Mouse (Mus musculus) spleen, embryonic (tissue): Measurements from ENCODE around the gene Prr19.

Source experiments
- CTCF ChIA-PET: fragments of 350-600 bp; sonication (Branson Sonifier 250); formaldehyde crosslinking; loops from one replicate; lab custom pipeline; 2022; lab: Charles Lee

The Prr19 gene

DNA sequence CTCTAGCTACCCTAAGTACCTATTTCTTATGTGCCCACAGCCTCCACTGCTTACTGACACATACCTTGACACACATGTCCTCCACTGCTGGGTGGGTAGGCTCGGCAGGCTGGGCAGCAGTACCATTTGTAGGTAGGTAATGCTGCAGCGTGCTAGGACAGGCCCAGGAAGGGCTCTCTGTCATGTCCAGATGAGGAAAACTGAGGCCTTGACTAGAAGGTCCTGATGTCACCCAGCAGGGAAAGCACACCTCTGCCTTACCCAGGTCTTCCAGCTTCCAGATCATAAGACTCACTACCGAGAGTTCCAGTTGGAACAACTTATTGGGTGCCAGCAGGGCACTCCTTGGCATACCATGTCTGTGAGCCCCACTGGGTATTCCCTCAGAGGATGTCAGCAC lies 26.2 kb upstream of the Prr19 start:
- CTCF ChIA-PET, result interaction anchor here (0.6 kb wide), 1 partner anchor 70 kb away, joined by 3 read pairs; no protein-coding TSS in a partner anchor

DNA sequence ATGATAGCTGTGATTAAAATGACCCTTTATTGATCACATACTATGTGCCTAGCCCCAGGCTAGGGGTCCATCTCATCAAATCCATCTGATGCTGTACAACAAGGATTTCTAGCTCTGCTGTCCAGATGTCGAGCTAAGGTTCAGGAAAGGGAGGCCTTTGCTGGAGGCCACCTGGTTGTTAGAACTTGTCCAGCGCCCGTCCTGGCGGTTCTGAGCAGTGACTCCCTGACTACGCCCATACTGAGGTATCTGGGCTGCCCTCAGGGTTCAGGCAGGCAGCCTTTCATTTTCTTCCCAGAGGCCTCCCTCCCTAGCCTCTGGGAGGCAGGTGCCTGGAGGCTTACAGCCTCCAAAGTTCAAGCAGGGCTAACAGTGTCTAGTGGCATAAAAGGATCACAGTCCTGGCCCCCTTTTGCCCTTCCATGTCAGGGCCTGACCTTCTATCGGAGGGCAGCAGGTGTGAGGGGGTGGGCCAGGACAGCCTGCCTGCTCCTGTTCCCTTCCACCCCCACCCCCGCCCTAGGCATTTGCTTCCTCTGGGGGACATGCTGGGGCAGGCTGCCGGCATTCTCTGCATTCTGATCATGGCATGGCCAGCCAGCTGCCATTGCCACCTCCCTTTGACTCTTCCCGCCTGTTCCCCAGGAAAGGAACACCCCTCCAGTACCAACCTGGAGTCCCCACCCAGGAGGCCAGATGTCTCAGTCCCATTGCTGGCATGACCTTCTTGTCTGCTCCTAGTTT lies 25.5 kb upstream of the Prr19 start:
- CTCF ChIA-PET, result interaction anchor here (0.6 kb wide), 1 partner anchor 71 kb away, joined by 3 read pairs; no protein-coding TSS in a partner anchor

DNA sequence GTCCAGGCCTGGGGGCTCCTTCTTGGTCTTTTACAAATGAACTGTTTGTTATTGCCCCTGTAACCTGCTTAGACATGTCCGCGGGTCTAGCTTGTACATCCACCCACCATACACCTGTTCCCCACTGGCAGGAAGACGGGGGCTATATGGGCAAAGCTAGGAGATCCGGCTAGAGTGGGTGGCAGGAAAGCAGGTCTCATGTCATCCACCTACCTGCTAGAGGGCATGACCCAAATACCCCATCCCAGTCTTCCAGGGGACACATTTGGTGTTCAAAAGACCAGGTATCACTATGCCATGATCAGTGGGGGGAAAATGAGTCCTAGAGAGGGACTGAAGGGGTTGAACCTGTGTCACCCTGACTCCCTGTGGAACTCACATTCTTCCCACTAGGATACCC lies 23.8 kb upstream of the Prr19 start:
- CTCF ChIA-PET, result interaction anchor here (0.7 kb wide), 1 partner anchor 389 kb away, joined by 3 read pairs; no protein-coding TSS in a partner anchor

DNA sequence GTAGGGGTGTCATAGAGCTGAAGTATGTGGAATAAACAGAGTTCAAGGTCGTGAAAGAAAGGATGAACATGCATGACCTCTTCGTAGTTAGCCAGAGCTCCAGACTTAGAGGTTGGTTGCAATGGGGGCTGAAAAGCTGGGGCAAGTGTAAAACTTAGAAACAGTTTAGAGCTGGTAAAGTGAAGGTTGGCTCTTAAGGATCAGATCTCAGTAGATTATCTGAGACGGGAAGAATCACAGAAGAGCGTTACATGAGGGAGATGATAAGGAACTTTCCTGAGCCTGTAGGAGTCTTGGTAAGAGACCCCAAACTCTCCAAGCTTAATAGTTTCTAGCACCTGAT lies 23.2 kb upstream of the Prr19 start:
- CTCF ChIA-PET, result interaction anchor here (0.5 to 0.7 kb wide), 6 partner anchors 81 to 388 kb away, joined by 3 to 11 read pairs (median 4); no protein-coding TSS in a partner anchor

DNA sequence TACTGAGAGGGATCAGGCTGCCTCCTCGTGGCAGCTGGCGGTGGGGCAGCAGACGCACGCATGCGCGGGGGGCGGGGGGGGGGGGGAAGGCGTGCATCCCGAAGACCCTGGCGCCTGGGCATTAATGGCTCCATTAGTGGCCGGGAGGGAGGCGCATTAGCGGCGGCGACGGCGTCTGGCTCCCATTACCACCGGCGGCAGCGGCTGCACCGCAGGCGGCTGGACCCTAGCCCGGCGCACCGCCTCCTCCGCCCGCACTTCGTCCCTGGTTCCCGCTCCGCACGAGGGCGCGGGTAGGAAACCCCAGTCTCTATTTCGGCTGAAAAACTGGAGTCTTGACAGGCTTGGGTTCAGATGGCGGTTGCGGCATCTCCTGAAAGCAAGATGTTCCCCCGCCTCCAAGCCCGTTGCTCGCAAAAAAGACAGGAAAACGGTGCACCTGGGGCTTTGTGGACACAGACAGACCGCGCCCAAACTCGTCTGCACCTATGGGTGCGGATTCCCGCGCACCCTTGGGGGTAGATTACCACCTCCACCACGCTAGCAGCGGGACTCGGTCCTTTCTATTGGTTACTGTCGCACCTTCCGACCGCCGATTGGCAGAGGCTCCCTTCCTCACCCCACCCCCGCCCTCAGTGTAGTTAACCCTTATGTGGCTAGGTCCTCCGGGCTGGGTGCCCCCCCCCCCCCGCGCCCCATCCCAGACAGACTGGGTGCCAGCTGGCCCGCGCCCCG lies 22.7 kb upstream of the Prr19 start:
- CTCF ChIA-PET, result interaction anchor here (0.5 to 0.7 kb wide), 6 partner anchors 82 to 172 kb away, joined by 3 to 11 read pairs (median 6); no protein-coding TSS in a partner anchor

DNA sequence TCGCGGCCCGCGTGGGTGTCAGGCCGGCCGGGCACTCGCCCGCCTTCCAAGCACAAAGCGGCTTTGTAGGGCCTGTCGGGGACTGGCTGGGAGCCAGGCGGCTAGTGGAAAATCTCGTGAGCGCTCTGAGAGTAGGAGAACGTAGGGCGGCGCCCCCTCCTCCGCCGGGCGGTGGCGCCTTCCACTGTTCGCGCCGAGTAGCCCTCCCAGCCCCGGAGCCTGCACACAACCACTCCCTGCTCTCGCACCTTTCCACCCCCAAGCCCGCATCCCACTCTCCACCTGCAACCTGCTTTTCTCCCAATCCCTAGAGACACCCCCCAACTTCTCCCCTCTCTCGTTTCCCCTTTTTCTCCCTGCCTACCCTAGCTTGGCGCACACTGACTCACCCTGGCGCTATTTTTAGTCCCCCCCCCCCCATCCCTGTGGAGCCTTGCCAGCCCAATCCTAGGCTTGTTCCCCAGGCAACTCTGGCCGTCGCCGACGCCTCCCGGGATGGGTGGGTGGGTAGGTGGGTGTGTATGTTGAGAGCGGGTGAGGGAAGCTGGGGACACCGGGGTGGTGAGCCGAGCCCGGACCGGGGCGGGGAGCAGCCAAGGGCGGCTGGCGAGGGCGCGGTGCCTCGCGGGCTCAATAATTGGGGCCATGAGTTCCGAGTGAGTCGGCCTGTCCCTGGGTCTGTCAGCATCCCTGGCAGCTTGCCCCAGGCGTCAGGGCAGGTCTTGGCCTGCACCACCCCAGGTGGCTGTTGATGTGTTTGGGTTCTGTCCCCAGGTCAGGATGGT lies 21.9 kb upstream of the Prr19 start:
- CTCF ChIA-PET, result interaction anchor here (0.6 kb wide), 1 partner anchor 102 kb away, joined by 6 read pairs; no protein-coding TSS in a partner anchor

DNA sequence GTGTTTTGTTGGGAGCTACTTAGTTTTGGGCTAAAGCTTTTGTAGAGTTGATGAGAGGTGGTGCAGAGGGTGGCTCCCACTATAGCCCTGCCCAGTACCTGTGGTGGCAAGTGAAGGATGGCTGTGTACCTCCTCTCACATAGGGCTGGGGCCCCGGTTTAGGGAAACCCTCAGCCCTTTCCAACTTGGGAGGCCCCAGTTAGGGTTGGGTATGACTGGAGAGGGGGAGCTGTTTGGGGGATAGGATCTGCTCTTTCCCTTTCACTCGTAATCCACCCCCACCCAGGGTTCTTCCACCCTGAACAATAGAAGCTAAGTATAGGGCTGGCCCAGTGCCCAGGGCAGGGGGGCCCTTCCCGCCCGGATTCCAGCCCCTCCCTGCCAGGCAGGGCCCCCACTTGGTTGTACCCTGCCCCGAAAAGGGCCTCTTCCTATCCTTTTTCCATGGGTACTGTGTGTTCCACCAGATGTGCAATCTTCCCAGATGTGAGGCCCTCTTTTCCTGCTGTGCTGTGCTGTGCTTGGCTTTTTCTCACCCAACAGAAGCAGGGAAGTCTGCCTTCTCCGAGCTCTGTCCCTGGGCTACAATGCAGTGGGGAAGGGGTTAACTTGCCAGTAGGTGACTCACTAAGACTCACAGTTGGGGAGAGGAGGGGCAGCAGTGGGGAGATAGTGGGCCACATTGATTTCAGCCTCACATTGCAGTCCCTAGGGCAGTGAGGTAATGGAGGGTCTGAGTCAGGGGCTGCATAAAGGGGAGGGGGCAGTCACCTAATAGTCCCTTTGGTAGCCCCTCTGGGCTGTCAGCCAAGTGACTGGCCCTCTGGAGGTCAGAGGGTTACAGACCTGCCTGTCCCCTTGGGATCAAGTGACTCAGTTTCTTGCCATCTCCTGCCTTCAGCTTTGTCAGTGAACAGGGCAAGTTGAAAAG lies 21.1 kb upstream of the Prr19 start:
- CTCF ChIA-PET, result interaction anchor here (0.6 to 0.9 kb wide), 2 partner anchors 35 to 176 kb away, joined by 3 read pairs; no protein-coding TSS in a partner anchor

DNA sequence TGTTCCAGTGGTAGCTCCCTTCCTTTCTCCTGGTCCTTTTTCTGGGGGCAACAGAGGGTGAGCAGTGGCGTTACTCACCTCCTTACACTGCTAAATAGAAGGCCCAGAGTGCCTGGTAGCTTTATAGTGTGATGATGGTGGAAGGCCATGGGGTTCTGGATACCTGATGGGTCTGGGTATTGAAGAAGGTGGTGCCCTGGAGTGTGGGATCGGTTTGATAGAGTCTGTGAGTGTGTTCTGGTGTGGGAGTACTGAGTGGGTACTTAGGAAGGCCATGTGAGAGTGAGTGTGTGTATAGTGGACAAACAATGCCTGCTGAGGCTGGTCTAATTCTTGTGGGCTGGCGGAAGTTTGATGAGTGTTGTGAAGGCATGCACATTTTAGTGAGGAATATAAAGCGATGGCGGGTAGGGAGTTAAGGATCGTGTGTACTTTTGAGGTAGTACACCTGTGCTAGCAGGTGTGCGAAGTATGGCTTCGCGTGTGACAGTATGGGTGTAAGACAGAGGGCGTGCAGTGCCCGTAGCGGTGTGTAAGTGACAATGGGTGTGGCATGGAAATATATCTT lies 20.0 kb upstream of the Prr19 start:
- CTCF ChIA-PET, result no interaction called here

DNA sequence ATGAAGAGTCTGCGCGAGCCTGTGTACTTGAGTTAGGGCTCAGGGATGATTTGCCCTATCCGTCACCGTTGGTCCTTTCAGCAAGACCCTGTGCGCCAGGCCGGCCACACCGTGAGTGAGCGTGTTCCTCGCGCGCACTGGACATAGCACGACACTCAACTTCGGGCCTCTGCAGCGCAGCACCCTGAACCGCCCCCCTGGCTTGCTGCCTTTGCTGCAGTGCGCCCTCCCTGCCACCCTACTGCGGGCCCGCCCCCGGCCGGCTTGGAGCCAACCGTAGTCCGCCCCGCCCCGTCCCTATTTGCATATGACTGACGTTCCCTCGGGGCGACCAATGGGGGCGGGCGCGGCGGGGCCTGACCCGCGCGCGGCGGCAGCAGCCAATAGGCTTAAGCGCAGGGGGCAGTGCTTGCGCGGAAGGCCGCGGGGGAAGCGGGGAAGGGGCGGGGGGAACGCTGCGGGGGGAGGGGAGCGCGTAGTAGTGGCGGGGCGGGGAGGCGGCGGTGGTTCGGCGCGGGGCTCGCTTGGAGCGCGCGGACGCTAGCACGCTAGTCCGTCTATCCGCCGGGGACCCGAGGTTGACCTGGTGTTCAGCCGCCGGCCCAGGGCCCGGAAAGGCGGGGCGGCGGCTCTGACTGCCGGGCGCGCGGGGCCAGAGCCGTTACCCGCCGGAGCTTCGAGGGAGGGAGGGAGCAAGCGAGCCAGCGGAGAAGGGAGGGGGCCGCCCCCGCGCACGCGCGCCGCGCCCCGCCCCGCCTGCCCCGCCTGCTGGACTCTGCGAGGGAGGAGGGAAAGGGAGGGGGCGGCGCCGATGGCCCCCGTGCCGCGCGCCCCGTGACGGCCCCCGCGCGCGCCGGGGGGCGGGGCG lies 19.2 kb upstream of the Prr19 start:
- CTCF ChIA-PET, result no interaction called here

DNA sequence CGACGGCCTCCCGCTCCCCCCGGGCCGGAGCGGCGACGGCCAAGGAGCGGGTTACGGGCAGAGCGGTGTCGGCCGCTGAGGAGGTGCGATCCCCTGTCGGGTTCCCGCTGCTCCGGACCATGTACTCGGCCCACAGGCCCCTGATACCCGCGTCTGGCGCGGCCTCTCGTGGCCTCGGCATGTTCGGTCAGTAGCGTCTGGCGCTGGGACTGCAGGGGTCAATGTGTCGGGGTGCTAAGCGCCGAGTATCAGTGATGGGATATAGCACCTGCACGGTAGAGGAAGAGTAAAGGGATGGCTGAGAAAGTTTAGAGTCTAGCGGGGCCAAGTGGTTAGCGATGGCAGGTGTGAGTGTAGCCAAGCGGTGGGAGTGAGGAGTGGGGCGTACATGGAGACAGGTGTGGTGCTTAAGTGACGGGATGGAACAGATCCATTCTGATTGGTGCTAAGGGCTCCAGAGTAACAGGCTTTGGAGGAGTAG lies 18.4 kb upstream of the Prr19 start:
- CTCF ChIA-PET, result no interaction called here

DNA sequence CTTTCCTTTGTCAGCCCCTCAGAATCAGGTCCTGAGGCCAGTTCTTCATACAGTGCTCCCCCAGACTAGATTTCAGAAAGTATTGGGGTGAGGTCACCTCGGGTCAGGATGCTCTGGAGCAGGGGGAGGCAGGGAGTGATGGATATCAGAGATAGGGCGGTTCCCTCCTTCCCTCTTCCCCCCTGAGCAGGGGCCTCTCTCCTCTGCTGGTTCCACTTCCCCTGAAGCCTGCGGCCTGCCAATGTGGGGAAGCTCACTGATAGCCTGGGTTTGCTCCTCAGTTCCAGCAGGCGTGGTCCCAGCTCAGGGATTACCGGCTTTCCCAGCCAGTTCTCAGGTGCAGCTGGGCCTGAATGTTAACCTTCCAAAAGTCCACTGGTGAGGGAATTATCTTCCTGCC lies 17.6 kb upstream of the Prr19 start:
- CTCF ChIA-PET, result no interaction called here

DNA sequence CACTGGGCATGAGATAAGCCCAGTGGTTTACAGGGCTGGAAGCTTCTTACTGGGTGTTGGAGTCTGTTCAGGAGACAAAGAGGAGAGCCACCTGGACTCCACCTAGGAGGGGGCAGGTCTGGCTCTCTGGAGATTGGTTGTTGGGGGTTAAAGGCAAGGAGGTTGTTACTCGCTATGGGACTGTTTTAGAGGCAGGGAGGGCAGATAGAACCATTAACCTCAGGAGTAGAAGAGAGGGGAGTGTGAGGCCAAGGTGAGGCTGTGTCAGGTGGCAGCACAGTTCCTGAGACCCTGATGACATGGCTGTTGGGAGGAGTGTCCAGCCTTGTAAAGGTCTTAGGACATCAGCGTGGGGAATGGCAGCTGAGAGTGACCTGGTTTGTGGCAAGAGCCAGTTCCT lies 17.0 kb upstream of the Prr19 start:
- CTCF ChIA-PET, result no interaction called here

DNA sequence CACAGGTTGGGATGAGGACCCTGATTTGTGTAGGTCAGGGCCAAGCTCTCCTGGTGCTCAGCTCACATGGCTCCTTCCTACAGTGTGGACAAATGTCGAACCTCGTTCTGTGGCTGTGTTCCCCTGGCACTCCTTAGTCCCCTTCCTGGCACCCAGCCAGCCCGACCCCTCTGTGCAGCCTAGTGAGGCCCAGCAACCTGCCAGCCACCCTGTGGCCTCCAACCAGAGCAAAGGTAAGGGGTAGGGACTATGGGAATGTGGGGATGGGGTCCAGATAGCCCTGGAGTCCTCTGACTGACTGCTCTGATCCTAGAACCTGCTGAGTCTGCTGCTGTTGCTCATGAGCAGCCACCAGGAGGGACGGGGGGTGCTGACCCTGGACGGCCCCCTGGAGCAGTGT lies 16.4 kb upstream of the Prr19 start:
- CTCF ChIA-PET, result interaction anchor here (0.9 kb wide), 1 partner anchor 118 kb away, joined by 3 read pairs; no protein-coding TSS in a partner anchor

DNA sequence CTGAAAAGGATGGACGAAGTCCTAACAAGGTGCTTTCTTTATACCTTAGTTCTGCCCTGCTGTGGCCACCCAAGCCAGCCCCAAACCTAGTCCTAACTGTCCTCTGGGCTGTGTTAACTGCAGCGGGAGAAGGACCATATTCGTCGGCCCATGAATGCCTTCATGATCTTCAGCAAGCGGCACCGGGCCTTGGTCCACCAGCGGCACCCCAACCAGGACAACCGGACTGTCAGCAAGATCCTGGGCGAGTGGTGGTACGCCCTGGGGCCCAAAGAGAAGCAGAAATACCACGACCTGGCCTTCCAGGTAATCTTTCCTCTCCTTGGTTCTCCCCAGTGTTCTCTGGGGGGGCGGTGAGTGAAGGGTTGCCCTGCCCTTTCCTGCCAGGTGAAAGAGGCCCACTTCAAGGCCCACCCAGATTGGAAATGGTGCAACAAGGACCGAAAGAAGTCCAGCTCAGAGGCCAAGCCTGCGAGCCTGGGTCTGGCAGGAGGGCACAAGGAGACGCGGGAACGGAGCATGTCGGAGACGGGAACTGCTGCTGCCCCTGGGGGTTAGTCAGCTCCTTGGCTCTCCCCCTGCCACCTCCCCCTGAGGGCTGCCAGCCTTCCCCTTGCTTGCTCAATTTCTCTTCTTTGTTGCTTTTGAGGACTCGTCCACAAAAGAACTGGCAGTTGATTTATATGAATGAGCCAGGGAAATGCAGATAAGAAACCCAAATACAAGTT lies 15.5 kb upstream of the Prr19 start:
- CTCF ChIA-PET, result interaction anchor here (0.9 kb wide), 1 partner anchor 117 kb away, joined by 3 read pairs; no protein-coding TSS in a partner anchor

DNA sequence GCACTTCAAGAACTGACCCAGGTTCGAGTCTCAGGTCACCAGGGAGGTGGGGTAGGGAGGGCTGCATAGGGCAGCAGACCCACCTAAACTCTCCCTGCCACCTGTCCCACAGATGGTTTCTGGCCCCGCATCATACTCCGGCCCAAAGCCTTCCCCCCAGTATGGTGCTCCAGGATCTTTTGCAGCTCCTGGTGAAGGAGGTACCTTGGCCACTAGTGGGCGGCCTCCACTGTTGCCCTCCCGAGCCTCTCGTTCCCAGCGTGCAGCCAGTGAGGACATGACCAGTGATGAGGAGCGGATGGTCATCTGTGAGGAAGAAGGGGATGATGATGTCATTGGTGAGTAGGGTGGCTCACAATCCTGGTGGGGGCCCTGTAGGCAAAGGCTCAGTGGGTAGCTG lies 14.2 kb upstream of the Prr19 start:
- CTCF ChIA-PET, result interaction anchor here (0.6 kb wide), 1 partner anchor 15 kb away, joined by 3 read pairs; no protein-coding TSS in a partner anchor

DNA sequence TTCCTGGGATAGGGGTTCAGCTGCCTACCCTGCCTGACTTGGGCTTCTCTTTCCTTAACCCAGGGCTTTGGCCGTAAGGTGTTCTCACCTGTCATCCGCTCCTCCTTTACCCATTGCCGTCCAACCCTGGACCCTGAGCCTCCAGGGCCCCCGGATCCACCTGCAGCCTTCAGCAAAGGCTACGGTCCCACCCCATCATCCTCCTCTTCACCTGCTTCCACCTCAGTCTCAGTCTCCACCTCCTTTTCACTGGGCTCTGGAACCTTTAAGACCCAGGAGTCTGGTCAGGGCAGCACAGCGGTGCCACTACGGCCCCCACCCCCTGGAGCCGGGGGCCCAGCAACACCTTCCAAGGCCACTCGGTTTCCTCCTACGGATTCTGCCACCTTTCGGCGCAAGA lies 13.2 kb upstream of the Prr19 start:
- CTCF ChIA-PET, result no interaction called here

DNA sequence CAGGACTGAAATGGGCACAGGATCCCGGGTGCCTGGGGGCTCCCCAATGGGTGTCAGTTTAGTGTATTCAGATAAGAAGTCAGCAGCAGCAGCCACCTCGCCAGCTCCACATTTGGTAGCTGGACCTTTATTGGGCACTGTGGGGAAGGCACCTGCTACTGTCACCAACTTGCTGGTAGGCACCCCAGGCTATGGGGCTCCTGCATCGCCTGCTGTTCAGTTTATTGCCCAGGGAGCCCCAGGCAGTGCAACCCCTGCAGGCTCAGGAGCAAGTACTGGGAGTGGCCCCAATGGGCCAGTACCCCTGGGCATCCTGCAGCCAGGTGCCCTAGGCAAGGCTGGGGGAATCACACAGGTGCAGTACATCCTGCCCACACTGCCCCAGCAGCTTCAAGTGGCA lies 12.5 kb upstream of the Prr19 start:
- CTCF ChIA-PET, result no interaction called here

DNA sequence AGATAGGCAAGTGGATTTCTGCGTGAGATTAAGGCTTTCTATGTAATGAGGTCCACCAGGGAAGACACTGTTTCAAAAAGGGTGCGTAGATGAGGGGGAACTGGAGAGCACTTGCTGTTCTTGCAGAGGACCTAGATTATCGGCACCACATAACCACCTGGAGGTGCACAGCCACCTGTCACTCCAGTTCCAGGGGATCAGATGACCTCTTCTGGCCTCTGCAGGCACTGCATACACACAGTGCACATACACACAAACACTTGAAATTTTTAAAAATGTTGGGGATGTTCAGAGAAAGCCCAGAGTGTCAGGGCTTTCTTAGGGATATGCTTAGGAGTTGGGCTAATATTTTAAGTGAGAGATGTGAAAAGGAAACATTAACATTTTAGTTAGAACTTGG lies 11.3 kb upstream of the Prr19 start:
- CTCF ChIA-PET, result interaction anchor here (0.6 kb wide), 1 partner anchor 25 kb away, joined by 3 read pairs; no protein-coding TSS in a partner anchor
